8 mouse cellular contexts compared by ENCODE assay signal in the genomic region with DNA sequence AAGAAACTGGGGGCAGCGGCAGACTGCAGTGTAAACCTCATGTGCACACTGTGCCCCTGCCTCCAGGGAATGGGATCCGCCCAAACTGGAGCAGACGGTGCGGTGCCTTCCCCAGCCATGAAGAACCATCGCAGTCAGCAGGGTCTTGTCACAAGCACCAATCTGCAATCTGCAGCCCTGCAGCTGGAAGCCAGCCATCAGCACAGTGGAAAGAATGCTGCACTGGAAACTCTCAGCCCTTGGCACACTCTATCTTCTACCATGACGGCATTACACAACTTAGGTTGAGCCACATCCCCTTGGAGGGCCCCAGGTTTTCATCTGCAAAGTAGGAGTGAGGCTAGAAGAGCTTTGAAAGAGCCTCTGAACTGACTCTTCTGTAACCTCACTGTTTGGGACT.
DNase-seq lines count a peak whose midpoint lies in the region; ATAC-seq lines count a peak whose summit lies in the region.

No protein-coding gene starts in this region.

- H3K4me3 ChIP-seq in hindbrain, embryonic 14.5 days (replicated peaks; ENCODE audit: low read length), result no peak overlapping the region
- no peak overlapping the region for H3K4me3 ChIP-seq in hindbrain, embryonic 12.5 days
- H3K4me3 ChIP-seq in heart, embryonic 10.5 days, result no peak overlapping the region

- DNase-seq in hindbrain, embryonic 14.5 days (ENCODE audit: low spot score), result peak; percentile 42
- DNase-seq in adrenal gland, postnatal 25 days, result peak; percentile 69
- peak; percentile 88 for DNase-seq in heart, embryonic 10.5 days (ENCODE audit: low spot score)
- DNase-seq in kidney, postnatal 36 days, result peak; percentile 47 to 57
- no peak for DNase-seq in cerebellum, adult 9-10 months
- DNase-seq in thymus, postnatal 10 days (ENCODE audit: low spot score in 2 of 2), result no peak

- no peak overlapping the region for H3K27ac ChIP-seq in hindbrain, embryonic 14.5 days
- H3K27ac ChIP-seq in hindbrain, embryonic 12.5 days, result no peak overlapping the region
- H3K27ac ChIP-seq in heart, embryonic 10.5 days, result peak overlapping the region; percentile 75

- H3K36me3 ChIP-seq in hindbrain, embryonic 14.5 days (replicated peaks; ENCODE audit: control insufficient read depth, insufficient read depth), result 0 out of 2 replicates have a peak, but pooled peaks cover 2% of the 10 kb centered on the region
- H3K36me3 ChIP-seq in hindbrain, embryonic 12.5 days, result 0 out of 2 replicates have a peak, but pooled peaks cover 7% of the 10 kb centered on the region
- peaks cover 17% of the 10 kb centered on the region; the same call in 1 of the 2 replicates for H3K36me3 ChIP-seq in heart, embryonic 10.5 days

- 45% methylated on average over 6 of the region's 6 CpGs for WGBS in hindbrain, embryonic 14.5 days
- 68% methylated on average over 6 of the region's 6 CpGs for WGBS in hindbrain, embryonic 12.5 days
- WGBS in heart, embryonic 10.5 days, result 23% methylated on average over 6 of the region's 6 CpGs

- H3K9me3 ChIP-seq in hindbrain, embryonic 14.5 days (ENCODE audit: control insufficient read depth, low read length), result no peaks in the 10 kb centered on the region
- H3K9me3 ChIP-seq in hindbrain, embryonic 12.5 days (replicated peaks), result no peaks in the 10 kb centered on the region
- H3K9me3 ChIP-seq in heart, embryonic 10.5 days, result no peaks in the 10 kb centered on the region

- ATAC-seq in hindbrain, embryonic 14.5 days (ENCODE audit: low FRiP score), result 0 out of 2 replicates have a peak, but pooled peaks have one; percentile 62
- no peak for ATAC-seq in hindbrain, embryonic 12.5 days (ENCODE audit: low FRiP score)
- peak; percentile 91 for ATAC-seq in megakaryocyte-erythroid progenitor cell, adult 5-6 weeks (replicated peaks; ENCODE audit: low FRiP score, low TSS enrichment, poor library complexity, severe bottlenecking)

- H3K4me2 ChIP-seq in hindbrain, embryonic 14.5 days (replicated peaks), result no peak overlapping the region
- no peak overlapping the region for H3K4me2 ChIP-seq in hindbrain, embryonic 12.5 days (replicated peaks)

- 0 out of 2 replicates have a peak, but pooled peaks cover 8% of the 10 kb centered on the region for H3K4me1 ChIP-seq in hindbrain, embryonic 14.5 days (replicated peaks; ENCODE audit: control insufficient read depth, insufficient read depth, low read length)
- peaks cover 3% of the 10 kb centered on the region for H3K4me1 ChIP-seq in hindbrain, embryonic 12.5 days
- H3K4me1 ChIP-seq in heart, embryonic 10.5 days, result peaks cover 55% of the 10 kb centered on the region

- H3K9ac ChIP-seq in hindbrain, embryonic 14.5 days, result no peak overlapping the region
- no peak overlapping the region for H3K9ac ChIP-seq in hindbrain, embryonic 12.5 days

- no peaks in the 10 kb centered on the region for H3K27me3 ChIP-seq in hindbrain, embryonic 14.5 days (ENCODE audit: control insufficient read depth, insufficient read depth, low read length)
- no peaks in the 10 kb centered on the region for H3K27me3 ChIP-seq in hindbrain, embryonic 12.5 days
- H3K27me3 ChIP-seq in heart, embryonic 10.5 days (ENCODE audit: insufficient read depth, poor library complexity, severe bottlenecking), result no peaks in the 10 kb centered on the region

Comparison
In these comparisons a context has a peak if more than half of its experiments do, and no peak if none do; other contexts are left out.
1. DNase-seq: peak in hindbrain, embryonic 14.5 days (single experiment), adrenal gland, postnatal 25 days (single experiment), heart, embryonic 10.5 days (single experiment) and kidney, postnatal 36 days (2 of 2); none in cerebellum, adult 9-10 months (single experiment) and thymus, postnatal 10 days (0 of 2).